Mouse (Mus musculus): ENCODE measurements around the gene Gm5849.
"Not testable (repeated sequence)": the region's sequence is repeated elsewhere in the genome, so short reads cannot be mapped to it uniquely, and the experiment has no call there.

Gene Gm5849

GRCm38 (mm10) chr3:90777776-90778175, at the start of gene Gm5849:
Gene Gm5849, minus strand, starts transcription at chr3:90777876.
- not testable (repeated sequence) for H3K36me3 ChIP-seq (ENCODE audit: insufficient read depth, low read length); H3K4me1 ChIP-seq (replicated peaks; ENCODE audit: low read depth, low read length); H3K9me3 ChIP-seq (ENCODE audit: low read length); H3K4me3 ChIP-seq (replicated peaks; ENCODE audit: low read length); H3K27me3 ChIP-seq (ENCODE audit: insufficient read depth, low read length)

- H3K36me3 ChIP-seq (ENCODE audit: insufficient read depth, low read length) = no peaks in the 10 kb centered on the region
- peaks cover 5% of the 10 kb centered on the region for H3K4me1 ChIP-seq (replicated peaks; ENCODE audit: low read depth, low read length)
- H3K9me3 ChIP-seq (ENCODE audit: low read length) = no peaks in the 10 kb centered on the region
- H3K27me3 ChIP-seq (ENCODE audit: insufficient read depth, low read length) = no peaks in the 10 kb centered on the region
- no peak overlapping the region for H3K4me3 ChIP-seq (replicated peaks; ENCODE audit: low read length)
- TF ChIP-seq NANOG (IDR thresholded peaks at IDR 0.05; ENCODE audit: borderline replicate concordance, low read length) = no peak
- TF ChIP-seq POU5F1 (IDR thresholded peaks at IDR 0.05; ENCODE audit: borderline replicate concordance, low read length) = no peak
- no peak for TF ChIP-seq CTCF (conservative IDR thresholded peaks at IDR 0.05; ENCODE audit: low read length)
These were observed 28.0 kb downstream of the Gm5849 start for GRCm38 (mm10) chr3:90749658-90750057.

DNA sequence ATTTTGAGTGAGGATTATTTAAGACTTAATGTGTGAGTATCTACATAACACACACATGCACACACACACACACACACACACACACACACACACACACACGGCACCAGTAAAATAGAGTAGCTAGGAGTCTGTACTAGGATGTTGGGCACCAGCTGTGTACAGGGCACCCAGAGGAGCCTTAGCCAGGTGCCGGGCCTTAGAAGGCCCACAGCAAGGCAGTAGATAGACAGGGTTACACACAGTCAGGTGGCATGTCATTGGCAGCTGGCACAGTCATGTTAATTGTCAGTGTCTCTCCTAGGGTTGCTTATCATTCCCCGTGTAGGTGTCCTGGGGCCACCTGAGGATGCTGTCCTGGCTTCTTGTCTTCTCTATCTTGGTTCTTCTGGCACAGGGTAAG, 51.1 kb downstream of the Gm5849 start, which contains the start of gene Pglyrp4:
Gene Pglyrp4 (plus strand): TSS at position 301 of the 400 bp plus-strand sequence.
- TF ChIP-seq CTCF (conservative IDR thresholded peaks at IDR 0.05; ENCODE audit: low read length) (no peak), NANOG (IDR thresholded peaks at IDR 0.05; ENCODE audit: borderline replicate concordance, low read length) (no peak), POU5F1 (IDR thresholded peaks at IDR 0.05; ENCODE audit: borderline replicate concordance, low read length) (no peak)
- Histone ChIP-seq H3K36me3 (ENCODE audit: insufficient read depth, low read length) (no peaks in the 10 kb centered on the region), H3K27me3 (ENCODE audit: insufficient read depth, low read length) (no peaks in the 10 kb centered on the region), H3K4me1 (replicated peaks; ENCODE audit: low read depth, low read length) (no peaks in the 10 kb centered on the region), H3K9me3 (ENCODE audit: low read length) (no peaks in the 10 kb centered on the region), H3K4me3 (replicated peaks; ENCODE audit: low read length) (no peak within 1 kb of the TSS)
